Mouse (Mus musculus) MEL (cell line): ENCODE results near the gene Col6a5. TPM values are rescaled to one million over a fixed set of nuclear protein-coding genes. Genes with fewer than 3 reads are reported as not detected.

ENCODE experiments used
- DNase-seq: peaks from one replicate; pipeline ENCODE4 v3.0.0; 2011; ENCODE audit warnings: low read depth, low spot score
- H3K27ac ChIP-seq: 2 replicates; pipeline ENCODE4 v1.5.1; 2012; ENCODE audit warnings: low read depth, mild to moderate bottlenecking, control low read depth, low read length, moderate library complexity; ENCODE audit not compliant: control insufficient read depth
- H3K27me3 ChIP-seq, 2 experiments: fragments of 150-350 bp in 1 of 2; sonication (generic) in 1 of 2; 2 replicates each; pipeline ENCODE4 v1.6.1; 2012; ENCODE audit warnings: low read length in 2 of 2, mild to moderate bottlenecking in 2 of 2, improper control_type of control experiment in 1 of 2, moderate library complexity in 1 of 2; ENCODE audit not compliant: insufficient read depth in 2 of 2, control insufficient read depth in 1 of 2
- H3K36me3 ChIP-seq, 2 experiments: 2 replicates each; pipeline ENCODE4 v1.6.1; 2012 to 2014; ENCODE audit warnings: low read length in 2 of 2, improper control_type of control experiment in 1 of 2, inconsistent platforms in 1 of 2, mild to moderate bottlenecking in 1 of 2; ENCODE audit not compliant: insufficient read depth in 2 of 2, control insufficient read depth in 1 of 2
- H3K4me1 ChIP-seq, 2 experiments: fragments of 150-350 bp in 1 of 2; sonication (generic) in 1 of 2; 2 replicates each; pipeline ENCODE4 v1.6.1; 2012; ENCODE audit warnings: low read length in 2 of 2, improper control_type of control experiment in 1 of 2, mild to moderate bottlenecking in 1 of 2; ENCODE audit not compliant: insufficient read depth in 2 of 2, control insufficient read depth in 1 of 2
- H3K4me3 ChIP-seq, 2 experiments: fragments of 150-350 bp in 1 of 2; sonication (generic) in 1 of 2; 2 replicates each; pipeline ENCODE4 v1.5.1; 2012; ENCODE audit warnings: low read depth in 2 of 2, low read length in 2 of 2, mild to moderate bottlenecking in 2 of 2, moderate library complexity in 2 of 2, control low read depth in 1 of 2, improper control_type of control experiment in 1 of 2; ENCODE audit not compliant: control insufficient read depth in 1 of 2, insufficient read depth in 1 of 2
- H3K79me2 ChIP-seq: 2 replicates; pipeline ENCODE4 v1.6.1; 2012; ENCODE audit warnings: mild to moderate bottlenecking, low read length, moderate library complexity; ENCODE audit not compliant: control insufficient read depth, poor library complexity, insufficient read depth
- H3K9ac ChIP-seq: 2 replicates; pipeline ENCODE4 v1.6.1; 2012; ENCODE audit warnings: low read depth, mild to moderate bottlenecking, control low read depth, low read length, moderate library complexity; ENCODE audit not compliant: control insufficient read depth, poor library complexity, severe bottlenecking
- H3K9me3 ChIP-seq: fragments of 150-350 bp; sonication (generic); replicated peaks from 2 replicates; pipeline ENCODE4 v1.6.1; 2012; ENCODE audit warnings: mild to moderate bottlenecking, low read length, improper control_type of control experiment, moderate library complexity; ENCODE audit not compliant: insufficient read depth
- CTCF ChIP-seq, 3 experiments: IDR thresholded peaks in 2 of 3; conservative IDR thresholded peaks in 1 of 3; 2 replicates each; pipeline ENCODE4 v1.5.1; 2011 to 2012; ENCODE audit warnings: low read length in 3 of 3, low read depth in 2 of 3, mild to moderate bottlenecking in 2 of 3, improper control_type of control experiment in 1 of 3, inconsistent platforms in 1 of 3, mixed read lengths in 1 of 3, moderate library complexity in 1 of 3; ENCODE audit not compliant: control insufficient read depth in 1 of 3, insufficient read depth in 1 of 3, poor library complexity in 1 of 3, severe bottlenecking in 1 of 3
- E2F4 ChIP-seq: IDR thresholded peaks from 2 replicates; pipeline ENCODE4 v1.6.1; 2011; ENCODE audit warnings: low read depth, low read length, improper control_type of control experiment, borderline replicate concordance
- GABPA ChIP-seq: IDR thresholded peaks from 2 replicates; pipeline ENCODE4 v1.6.1; 2012; ENCODE audit warnings: low read depth, mild to moderate bottlenecking, inconsistent platforms, low read length, improper control_type of control experiment, moderate library complexity
- JUND ChIP-seq: IDR thresholded peaks from 2 replicates; pipeline ENCODE4 v1.6.1; 2011; ENCODE audit warnings: low read depth, mild to moderate bottlenecking, improper control_type of control experiment, low read length
- MAFK ChIP-seq: IDR thresholded peaks from 2 replicates; pipeline ENCODE4 v1.6.1; 2011; ENCODE audit warnings: low read depth, mild to moderate bottlenecking, low read length, improper control_type of control experiment, borderline replicate concordance
- MAX ChIP-seq: IDR thresholded peaks from 2 replicates; pipeline ENCODE4 v1.6.1; 2011; ENCODE audit warnings: low read length, improper control_type of control experiment
- MEF2A ChIP-seq: IDR thresholded peaks from 2 replicates; pipeline ENCODE4 v1.6.1; 2014; ENCODE audit warnings: low read depth, mild to moderate bottlenecking, inconsistent platforms, low read length, improper control_type of control experiment; ENCODE audit not compliant: poor library complexity, insufficient replicate concordance, severe bottlenecking; ENCODE audit errors: extremely low read depth
- MYB ChIP-seq: IDR thresholded peaks from 2 replicates; pipeline ENCODE4 v1.6.1; 2011; ENCODE audit warnings: mild to moderate bottlenecking, low read depth, low read length, improper control_type of control experiment
- MYC ChIP-seq: IDR thresholded peaks from 2 replicates; pipeline ENCODE4 v1.6.1; 2011; ENCODE audit warnings: low read depth, mild to moderate bottlenecking, low read length, improper control_type of control experiment, moderate library complexity
- NELFE ChIP-seq: IDR thresholded peaks from 2 replicates; pipeline ENCODE4 v1.6.1; 2011; ENCODE audit warnings: low read depth, low read length, improper control_type of control experiment
- NRF1 ChIP-seq: IDR thresholded peaks from 2 replicates; pipeline ENCODE4 v1.6.1; 2014; ENCODE audit warnings: low read depth, mild to moderate bottlenecking, inconsistent platforms, low read length, improper control_type of control experiment, moderate library complexity; ENCODE audit not compliant: poor library complexity, insufficient read depth, severe bottlenecking
- RAD21 ChIP-seq: IDR thresholded peaks from 2 replicates; pipeline ENCODE4 v1.6.1; 2011; ENCODE audit warnings: mild to moderate bottlenecking, low read depth, low read length, improper control_type of control experiment
- SMC3 ChIP-seq: IDR thresholded peaks from 2 replicates; pipeline ENCODE4 v1.6.1; 2011; ENCODE audit warnings: low read depth, low read length, improper control_type of control experiment
- TAL1 ChIP-seq: IDR thresholded peaks from 2 replicates; pipeline ENCODE4 v1.6.1; 2012; ENCODE audit warnings: mild to moderate bottlenecking, inconsistent platforms, low read length, moderate library complexity, mixed read lengths
- TBP ChIP-seq: IDR thresholded peaks from 2 replicates; pipeline ENCODE4 v1.8.0; 2011; ENCODE audit warnings: low read depth, low read length, improper control_type of control experiment
- UBTF ChIP-seq: IDR thresholded peaks from 2 replicates; pipeline ENCODE4 v1.6.1; 2012; ENCODE audit warnings: low read depth, mild to moderate bottlenecking, inconsistent platforms, low read length, improper control_type of control experiment, moderate library complexity, borderline replicate concordance; ENCODE audit not compliant: insufficient read depth
- USF2 ChIP-seq, 2 experiments: IDR thresholded peaks; 2 replicates each; pipeline ENCODE4 v1.6.1; 2011 to 2012; ENCODE audit warnings: improper control_type of control experiment in 2 of 2, low read length in 2 of 2, borderline replicate concordance in 1 of 2, inconsistent platforms in 1 of 2, low read depth in 1 of 2, mild to moderate bottlenecking in 1 of 2; ENCODE audit not compliant: insufficient read depth in 1 of 2
- ZC3H11A ChIP-seq: IDR thresholded peaks from 2 replicates; pipeline ENCODE4 v1.6.1; 2012; ENCODE audit warnings: low read depth, mild to moderate bottlenecking, inconsistent platforms, low read length, improper control_type of control experiment
- ZMIZ1 ChIP-seq: IDR thresholded peaks from 2 replicates; pipeline ENCODE4 v1.6.1; 2012; ENCODE audit warnings: low read depth, mild to moderate bottlenecking, inconsistent platforms, low read length, improper control_type of control experiment, moderate library complexity
- polyA plus RNA-seq, 2 experiments: library from polyadenylated mRNA; stranded (reverse) in 1 of 2; unstranded in 1 of 2; fragments of >175 nt in 1 of 2; fragments of >200 nt in 1 of 2; gene quantifications; 2 replicates each; pipeline versions ENCODE4 v1.2.1 to v1.2.4; 2012; ENCODE audit warnings: low replicate concordance in 2 of 2, low read depth in 1 of 2; ENCODE audit not compliant: insufficient read length in 2 of 2, insufficient read depth in 1 of 2, missing spikeins in 1 of 2
- total RNA-seq: library from RNA; depleted of rRNA; stranded (reverse); fragments of 300-350 nt; gene quantifications from 2 replicates; pipeline ENCODE4 v1.2.3, GENCODE M21; 2012

The Col6a5 gene
- total and polyA plus RNA-seq, 3 experiments, result not detected

DNA sequence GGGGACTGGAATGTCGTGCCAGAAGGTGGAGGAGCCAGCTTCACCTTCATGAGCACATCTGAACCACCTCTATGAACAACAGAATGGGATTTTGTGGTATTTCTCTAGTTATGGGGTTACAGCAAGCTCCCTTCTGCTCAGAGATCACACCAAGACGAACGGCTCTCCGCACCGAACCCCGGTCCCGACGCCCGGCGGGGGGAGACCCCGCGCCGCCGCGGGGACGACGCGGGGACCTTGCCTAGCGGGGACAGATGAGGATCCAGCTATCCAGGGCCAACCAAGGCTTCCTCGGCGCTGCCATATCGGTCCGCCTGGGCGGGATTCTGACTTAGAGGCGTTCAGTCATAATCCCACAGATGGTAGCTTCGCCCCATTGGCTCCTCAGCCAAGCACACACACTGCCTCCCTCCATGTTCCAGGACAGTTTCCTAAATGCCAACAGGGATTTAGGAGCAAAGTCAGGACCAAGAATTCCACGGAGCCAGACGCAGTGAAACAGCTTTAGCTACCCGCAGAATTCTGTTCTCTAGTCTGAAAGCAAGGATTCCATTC is 141.2 kb downstream of the Col6a5 start:
- TF ChIP-seq UBTF (no peak), NRF1 (no peak), MYB (no peak)
- TF ChIP-seq, all 39 proteins: peak for 0
- Histone ChIP-seq H3K36me3 (no peaks in the 10 kb centered on the region), H3K79me2 (no peaks in the 10 kb centered on the region), H3K9ac (no peak overlapping the region), H3K27ac (no peak overlapping the region), H3K4me3 (no peak overlapping the region), H3K9me3 (no peaks in the 10 kb centered on the region), H3K27me3 (no peaks in the 10 kb centered on the region), H3K4me1 (no peaks in the 10 kb centered on the region)
- no peak for DNase-seq

DNA sequence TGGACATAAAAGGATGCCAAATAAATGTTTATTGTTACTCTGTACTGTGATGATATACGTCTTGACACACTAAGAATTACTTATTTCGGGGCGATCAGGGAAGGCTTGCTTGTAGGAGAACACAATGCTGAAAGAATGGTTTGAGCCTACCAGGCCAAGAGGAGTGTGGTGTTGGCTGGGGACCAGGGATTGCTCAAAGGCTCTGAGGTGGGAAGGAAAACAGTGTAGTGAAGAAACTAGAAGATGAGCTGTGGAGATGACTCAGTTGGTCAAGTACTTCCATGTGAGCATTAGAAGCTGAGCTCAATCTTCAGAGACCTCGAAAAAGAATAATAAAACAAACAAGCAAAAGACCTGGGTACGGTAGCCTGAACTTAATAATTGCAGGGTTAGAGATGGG is 146.0 kb downstream of the Col6a5 start:
- TF ChIP-seq RAD21, result no peak
- no peak for TF ChIP-seq MAX
- TF ChIP-seq ZC3H11A, result no peak
- TF ChIP-seq TBP, result no peak
- TF ChIP-seq CTCF (IDR thresholded peaks at IDR 0.05 in 2 of 3, conservative IDR thresholded peaks at IDR 0.05 in 1 of 3; ENCODE audit: control insufficient read depth in 1 of 3, insufficient read depth in 1 of 3, low read depth in 2 of 3, low read length in 3 of 3, poor library complexity in 1 of 3, severe bottlenecking in 1 of 3), result no peak
- no peak for TF ChIP-seq MYC
- no peak for TF ChIP-seq ZMIZ1
- TF ChIP-seq NRF1, result no peak
- TF ChIP-seq SMC3, result no peak
- TF ChIP-seq E2F4, result no peak
- no peak for TF ChIP-seq NELFE
- no peak for TF ChIP-seq TAL1
- TF ChIP-seq UBTF, result no peak
- TF ChIP-seq MYB, result no peak
- Histone ChIP-seq H3K4me3 (no peak overlapping the region), H3K27ac (no peak overlapping the region), H3K9me3 (no peaks in the 10 kb centered on the region), H3K27me3 (no peaks in the 10 kb centered on the region), H3K9ac (no peak overlapping the region), H3K4me1 (no peaks in the 10 kb centered on the region), H3K36me3 (no peaks in the 10 kb centered on the region), H3K79me2 (no peaks in the 10 kb centered on the region)
- no peak for DNase-seq

DNA sequence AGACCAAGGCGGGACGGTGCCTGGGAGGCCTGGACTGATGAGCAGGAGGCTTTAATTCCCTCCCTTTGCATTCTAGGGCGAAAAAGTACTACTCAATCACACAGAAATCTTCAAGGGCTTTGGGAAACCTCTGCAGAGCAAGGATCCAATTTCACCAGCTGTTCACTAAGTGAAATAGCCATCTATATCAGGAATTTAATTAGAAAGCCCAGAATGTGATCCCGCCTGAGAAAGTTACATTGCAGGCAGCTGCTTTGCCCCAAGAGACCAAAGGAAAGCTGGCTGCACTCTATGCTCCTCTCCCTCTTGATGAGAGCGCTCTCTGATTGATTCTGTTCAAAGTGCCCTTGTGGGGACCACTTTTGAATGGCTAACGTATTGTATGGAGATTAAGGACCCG is 149.0 kb downstream of the Col6a5 start:
- DNase-seq, result no peak

More for the DNA sequence above, 149.0 kb downstream of the Col6a5 start:
- no peaks in the 10 kb centered on the region for H3K9me3 ChIP-seq
- H3K79me2 ChIP-seq, result no peaks in the 10 kb centered on the region
- no peak overlapping the region for H3K4me3 ChIP-seq
- H3K36me3 ChIP-seq, result no peaks in the 10 kb centered on the region
- no peak overlapping the region for H3K9ac ChIP-seq
- TF ChIP-seq GABPA (no peak), SMC3 (no peak), NELFE (no peak), E2F4 (no peak), USF2 (IDR thresholded peaks at IDR 0.05; ENCODE audit: borderline replicate concordance in 1 of 2, insufficient read depth in 1 of 2, low read depth in 1 of 2, low read length in 2 of 2) (no peak), MAFK (no peak), JUND (no peak), MEF2A (no peak), MYC (no peak), MYB (no peak), CTCF (IDR thresholded peaks at IDR 0.05 in 2 of 3, conservative IDR thresholded peaks at IDR 0.05 in 1 of 3; ENCODE audit: control insufficient read depth in 1 of 3, insufficient read depth in 1 of 3, low read depth in 2 of 3, low read length in 3 of 3, poor library complexity in 1 of 3, severe bottlenecking in 1 of 3) (no peak), NRF1 (no peak)
- no peaks in the 10 kb centered on the region for H3K27me3 ChIP-seq
- no peaks in the 10 kb centered on the region for H3K4me1 ChIP-seq
- H3K27ac ChIP-seq, result no peak overlapping the region
